23 mouse cellular contexts compared by ENCODE assay signal in genomic region chr4:63501050-63501449, GRCm38 (mm10). TPM values are rescaled to one million over a fixed set of nuclear protein-coding genes. Genes with fewer than 3 reads are reported as not detected.
DNase-seq lines count a peak whose midpoint lies in the region; ATAC-seq lines count a peak whose summit lies in the region.
"Had no signal": no experiment of that assay in that cellular context is flagged by ENCODE, and none has a peak within 500 bp of the region (broad histone marks: within the 10 kb centered on the region; RNA-seq: fewer than 3 reads in every experiment).

No protein-coding gene starts in this region.

- H3K4me1 ChIP-seq in midbrain, embryonic 11.5 days (ENCODE audit: control insufficient read depth, insufficient read depth, low read length): peaks cover 3% of the 10 kb centered on the region; the same call in 1 of the 2 replicates
- peaks cover 4% of the 10 kb centered on the region; the same call in 1 of the 2 replicates for H3K4me1 ChIP-seq in midbrain, embryonic 15.5 days
- peaks cover 20% of the 10 kb centered on the region for H3K4me1 ChIP-seq in midbrain, embryonic 13.5 days (replicated peaks)
- peaks cover 24% of the 10 kb centered on the region for H3K4me1 ChIP-seq in midbrain, embryonic 10.5 days

- H3K27ac ChIP-seq in midbrain, embryonic 11.5 days (ENCODE audit: low read depth, low read length): no peak overlapping the region
- H3K27ac ChIP-seq in midbrain, embryonic 15.5 days: no peak overlapping the region
- H3K27ac ChIP-seq in midbrain, embryonic 13.5 days: no peak overlapping the region
- H3K27ac ChIP-seq in midbrain, embryonic 10.5 days (replicated peaks): no peak overlapping the region
- H3K27ac ChIP-seq: embryonic facial prominence, embryonic 10.5 days; embryonic facial prominence, embryonic 12.5 days; forebrain, embryonic 13.5 days; forebrain, embryonic 15.5 days had no signal

- H3K4me2 ChIP-seq in midbrain, embryonic 11.5 days: no peak overlapping the region
- H3K4me2 ChIP-seq in midbrain, embryonic 15.5 days: no peak overlapping the region
- no peak overlapping the region for H3K4me2 ChIP-seq in midbrain, embryonic 13.5 days (replicated peaks)
- H3K4me2 ChIP-seq: embryonic facial prominence, embryonic 12.5 days; forebrain, embryonic 13.5 days; forebrain, embryonic 15.5 days had no signal

- peak; percentile 69 for DNase-seq in midbrain, embryonic 11.5 days (ENCODE audit: low spot score, missing footprints)
- no peak for DNase-seq in midbrain, embryonic 10.5 days (ENCODE audit: low spot score)
- peak; percentile 67 for DNase-seq in retina, adult 2 months (ENCODE audit: low read depth, low spot score)
- DNase-seq in retina, embryonic 14.5 days (ENCODE audit: low spot score): no peak
- DNase-seq: adrenal gland, adult 8-10 months; adrenal gland, postnatal 14 days; adrenal gland, postnatal 36 days; B cell, adult 2 months; cerebellum, adult 11-12 months; cerebellum, adult 2 months; cerebellum, adult 9-10 months; cerebellum, postnatal 10 days; cerebellum, postnatal 25 days had no signal

- H3K4me3 ChIP-seq in midbrain, embryonic 11.5 days (ENCODE audit: low read depth, low read length): no peak overlapping the region
- H3K4me3 ChIP-seq in midbrain, embryonic 15.5 days: no peak overlapping the region
- H3K4me3 ChIP-seq in midbrain, embryonic 13.5 days (replicated peaks): no peak overlapping the region
- no peak overlapping the region for H3K4me3 ChIP-seq in midbrain, embryonic 10.5 days
- H3K4me3 ChIP-seq: embryonic facial prominence, embryonic 10.5 days; embryonic facial prominence, embryonic 12.5 days; forebrain, embryonic 13.5 days; forebrain, embryonic 15.5 days had no signal

- no peaks in the 10 kb centered on the region for H3K9me3 ChIP-seq in midbrain, embryonic 11.5 days (ENCODE audit: control insufficient read depth, low read length)
- H3K9me3 ChIP-seq in midbrain, embryonic 15.5 days: no peaks in the 10 kb centered on the region
- no peaks in the 10 kb centered on the region for H3K9me3 ChIP-seq in midbrain, embryonic 13.5 days
- no peaks in the 10 kb centered on the region for H3K9me3 ChIP-seq in midbrain, embryonic 10.5 days (replicated peaks)
- H3K9me3 ChIP-seq: embryonic facial prominence, embryonic 10.5 days; embryonic facial prominence, embryonic 12.5 days; forebrain, embryonic 13.5 days; forebrain, embryonic 15.5 days had no signal

- H3K36me3 ChIP-seq in midbrain, embryonic 11.5 days (ENCODE audit: control insufficient read depth, insufficient read depth, low read length): no peaks in the 10 kb centered on the region
- H3K36me3 ChIP-seq in midbrain, embryonic 15.5 days (replicated peaks): no peaks in the 10 kb centered on the region
- no peaks in the 10 kb centered on the region for H3K36me3 ChIP-seq in midbrain, embryonic 13.5 days
- no peaks in the 10 kb centered on the region for H3K36me3 ChIP-seq in midbrain, embryonic 10.5 days
- H3K36me3 ChIP-seq: embryonic facial prominence, embryonic 10.5 days; embryonic facial prominence, embryonic 12.5 days; forebrain, embryonic 15.5 days; G1E had no signal

- H3K9ac ChIP-seq in midbrain, embryonic 11.5 days (ENCODE audit: low read length): no peak overlapping the region
- no peak overlapping the region for H3K9ac ChIP-seq in midbrain, embryonic 15.5 days
- H3K9ac ChIP-seq in midbrain, embryonic 13.5 days (replicated peaks): no peak overlapping the region
- H3K9ac ChIP-seq: embryonic facial prominence, embryonic 12.5 days; forebrain, embryonic 13.5 days; forebrain, embryonic 15.5 days had no signal

- no peaks in the 10 kb centered on the region for H3K27me3 ChIP-seq in midbrain, embryonic 11.5 days (ENCODE audit: control insufficient read depth, insufficient read depth, low read length)
- H3K27me3 ChIP-seq in midbrain, embryonic 15.5 days (replicated peaks): no peaks in the 10 kb centered on the region
- no peaks in the 10 kb centered on the region; the same call in 1 of the 2 replicates for H3K27me3 ChIP-seq in midbrain, embryonic 13.5 days
- peaks cover 9% of the 10 kb centered on the region for H3K27me3 ChIP-seq in midbrain, embryonic 10.5 days (ENCODE audit: low read depth, poor library complexity, severe bottlenecking)
- H3K27me3 ChIP-seq: embryonic facial prominence, embryonic 12.5 days; Patski had no signal

- no peak for ATAC-seq in midbrain, embryonic 11.5 days (ENCODE audit: low FRiP score)
- ATAC-seq in midbrain, embryonic 15.5 days (replicated peaks): no peak
- 0 out of 2 replicates have a peak, but pooled peaks have one; percentile 21 for ATAC-seq in midbrain, embryonic 13.5 days
- ATAC-seq: activated CD4-positive, CD25-positive, alpha-beta regulatory T cell, adult 4 months; CD4-positive, CD25-positive, alpha-beta regulatory T cell, adult 4 months; forebrain, embryonic 13.5 days; forebrain, embryonic 15.5 days; Patski had no signal

- WGBS in midbrain, embryonic 11.5 days: 49% methylated on average over 5 of the region's 5 CpGs
- 36% methylated on average over 5 of the region's 5 CpGs for WGBS in midbrain, embryonic 15.5 days
- WGBS in midbrain, embryonic 13.5 days: 46% methylated on average over 5 of the region's 5 CpGs
- 69% methylated on average over 5 of the region's 5 CpGs for WGBS in midbrain, embryonic 10.5 days

RNA-seq across cellular contexts. Expression of gene Whrn, which starts 5.3 kb away (rescaled TPM):
- 7.5 and 9.1 TPM in 2 replicates for polyA plus RNA-seq in midbrain, embryonic 11.5 days (2014; fragmentation: Nextera tagmentation; extraction: Ambion mirVana)
- 6.5 and 7.5 TPM in 2 replicates for polyA plus RNA-seq in midbrain, embryonic 15.5 days (2015; fragmentation: Nextera tagmentation; extraction: Ambion mirVana)
- 6.6 and 10.3 TPM in 2 replicates for polyA plus RNA-seq in midbrain, embryonic 13.5 days (2015; fragmentation: Nextera tagmentation; extraction: Ambion mirVana)
- 8.6 and 8.8 TPM in 2 replicates for polyA plus RNA-seq in midbrain, embryonic 10.5 days (2016; fragmentation: Nextera tagmentation; extraction: Ambion mirVana)
- polyA plus RNA-seq: G1E had no signal

RNA-seq across cellular contexts. Expression of gene Atp6v1g1, which starts 43.5 kb away (rescaled TPM):
- 386 and 408 TPM in 2 replicates for polyA plus RNA-seq in midbrain, embryonic 11.5 days (2014; fragmentation: Nextera tagmentation; extraction: Ambion mirVana)
- polyA plus RNA-seq in midbrain, embryonic 15.5 days (2015; fragmentation: Nextera tagmentation; extraction: Ambion mirVana): 409 and 410 TPM in 2 replicates
- polyA plus RNA-seq in midbrain, embryonic 13.5 days (2015; fragmentation: Nextera tagmentation; extraction: Ambion mirVana): 461 and 466 TPM in 2 replicates
- 290 and 319 TPM in 2 replicates for polyA plus RNA-seq in midbrain, embryonic 10.5 days (2016; fragmentation: Nextera tagmentation; extraction: Ambion mirVana)

RNA-seq across cellular contexts. Expression of gene Tmem268, which starts 57.5 kb away (rescaled TPM):
- 6.2 and 8.1 TPM in 2 replicates for polyA plus RNA-seq in midbrain, embryonic 11.5 days (2014; fragmentation: Nextera tagmentation; extraction: Ambion mirVana)
- polyA plus RNA-seq in midbrain, embryonic 15.5 days (2015; fragmentation: Nextera tagmentation; extraction: Ambion mirVana): 3.7 and 4.7 TPM in 2 replicates
- polyA plus RNA-seq in midbrain, embryonic 13.5 days (2015; fragmentation: Nextera tagmentation; extraction: Ambion mirVana): 2.7 and 2.8 TPM in 2 replicates
- polyA plus RNA-seq in midbrain, embryonic 10.5 days (2016; fragmentation: Nextera tagmentation; extraction: Ambion mirVana): 9.7 and 10.0 TPM in 2 replicates

Comparison
In these comparisons a context has a peak if more than half of its experiments do, and no peak if none do; other contexts are left out.
1. DNase-seq: peak in midbrain, embryonic 11.5 days (single experiment) and retina, adult 2 months (single experiment); none in midbrain, embryonic 10.5 days (single experiment) and retina, embryonic 14.5 days (single experiment).